Mouse (Mus musculus) myocyte (in vitro differentiated cells): ENCODE measurements at regions not wholly inside any gene's neighbourhood (a gene's known extent, or its start where the extent isn't known, plus 50 kb on each side); places are given as distances from the start of the nearest gene placed in this dataset.

Source experiments
- MAX ChIP-seq: IDR thresholded peaks from one replicate; pipeline ENCODE4 v1.6.1; 2011; ENCODE audit warnings: low read depth, mild to moderate bottlenecking, control low read depth
- POLR2A ChIP-seq: IDR thresholded peaks from one replicate; pipeline ENCODE4 v1.6.1; 2011; ENCODE audit warnings: low read depth, mild to moderate bottlenecking, control low read depth, moderate library complexity; ENCODE audit not compliant: insufficient read length
- POLR2AphosphoS2 ChIP-seq: IDR thresholded peaks from one replicate; pipeline ENCODE4 v1.6.1; 2011; ENCODE audit warnings: low read depth, control low read depth; ENCODE audit not compliant: insufficient read length

GRCm38 (mm10) chrX:134889634-134890033 lies 74.9 kb downstream of the Nxf2 start:
- TF ChIP-seq POLR2AphosphoS2 = no peak
- TF ChIP-seq POLR2A = no peak
- TF ChIP-seq MAX = no peak
